Mouse (Mus musculus): ENCODE measurements around the gene Zfp286. TPM values are rescaled to one million over a fixed set of nuclear protein-coding genes. Genes with fewer than 3 reads are reported as not detected.

The Zfp286 gene
- 1 to 10 TPM; 5.1 to 5.7 TPM for total RNA-seq (2021)
- long read RNA-seq, experiment 1, partial matches to known transcripts, result 0 of 10 reads
- long read RNA-seq, experiment 1, other reads (novel, unspliced or antisense), result 6 of 10 reads
- long read RNA-seq, experiment 2, partial matches to known transcripts, result 1 of 7 reads
- long read RNA-seq, experiment 2, other reads (novel, unspliced or antisense), result 5 of 7 reads

- peak; percentile 70 to 87 for DNase-seq (ENCODE audit: low spot score in 2 of 2)
Observed at GRCm38 (mm10) chr11:62788935-62789616, at the start of gene Zfp286. Zfp286 (minus strand) TSS chr11:62789462.

GRCm38 (mm10) chr11:62831906-62832305 lies 42.6 kb upstream of the Zfp286 start:
- DNase-seq (ENCODE audit: low spot score in 2 of 2), result no peak

- no peak for DNase-seq (ENCODE audit: low spot score in 2 of 2)
Observed at GRCm38 (mm10) chr11:62830387-62830786, 41.1 kb upstream of the Zfp286 start.

- DNase-seq (ENCODE audit: low spot score in 2 of 2), result no peak
Observed at GRCm38 (mm10) chr11:62827911-62828310, 38.6 kb upstream of the Zfp286 start.

- no peak for DNase-seq (ENCODE audit: low spot score in 2 of 2)
Observed at GRCm38 (mm10) chr11:62827135-62827534, 37.9 kb upstream of the Zfp286 start.

- DNase-seq (ENCODE audit: low spot score in 2 of 2), result no peak
Observed at GRCm38 (mm10) chr11:62826106-62826733, 37.0 kb upstream of the Zfp286 start.

GRCm38 (mm10) chr11:62825222-62826105 lies 36.2 kb upstream of the Zfp286 start:
- DNase-seq (ENCODE audit: low spot score in 2 of 2), result no peak

- DNase-seq (ENCODE audit: low spot score in 2 of 2), result no peak
Observed at GRCm38 (mm10) chr11:62824211-62824610, 34.9 kb upstream of the Zfp286 start.

- peak in 1 of 2 experiments; percentile 18 for DNase-seq (ENCODE audit: low spot score in 2 of 2)
Observed at GRCm38 (mm10) chr11:62821893-62822292, 32.6 kb upstream of the Zfp286 start.

- peak in 1 of 2 experiments; percentile 32 for DNase-seq (ENCODE audit: low spot score in 2 of 2)
Observed at GRCm38 (mm10) chr11:62820661-62821437, 31.6 kb upstream of the Zfp286 start.

GRCm38 (mm10) chr11:62820059-62820541 lies 30.8 kb upstream of the Zfp286 start, which contains the start of gene Trim16:
Trim16 (plus strand) TSS chr11:62820231.
- peak; percentile 59 to 84 for DNase-seq (ENCODE audit: low spot score in 2 of 2)

GRCm38 (mm10) chr11:62819059-62819686 lies 29.9 kb upstream of the Zfp286 start:
- no peak for DNase-seq (ENCODE audit: low spot score in 2 of 2)

GRCm38 (mm10) chr11:62816591-62816990 lies 27.3 kb upstream of the Zfp286 start:
- no peak for DNase-seq (ENCODE audit: low spot score in 2 of 2)

- no peak for DNase-seq (ENCODE audit: low spot score in 2 of 2)
Observed at GRCm38 (mm10) chr11:62815438-62815837, 26.2 kb upstream of the Zfp286 start.

GRCm38 (mm10) chr11:62814625-62815024 lies 25.4 kb upstream of the Zfp286 start:
- no peak for DNase-seq (ENCODE audit: low spot score in 2 of 2)

GRCm38 (mm10) chr11:62813970-62814624 lies 24.8 kb upstream of the Zfp286 start:
- no peak for DNase-seq (ENCODE audit: low spot score in 2 of 2)

GRCm38 (mm10) chr11:62813497-62813896 lies 24.2 kb upstream of the Zfp286 start:
- DNase-seq (ENCODE audit: low spot score in 2 of 2), result no peak

- no peak for DNase-seq (ENCODE audit: low spot score in 2 of 2)
Observed at GRCm38 (mm10) chr11:62812268-62812667, 23.0 kb upstream of the Zfp286 start.

GRCm38 (mm10) chr11:62809201-62809600 lies 19.9 kb upstream of the Zfp286 start:
- DNase-seq (ENCODE audit: low spot score in 2 of 2), result no peak
